Mouse (Mus musculus) bone marrow macrophage, adult 2 months (primary cell): ENCODE measurements at regions not wholly inside any gene's neighbourhood (a gene's known extent, or its start where the extent isn't known, plus 50 kb on each side); places are given as distances from the start of the nearest gene placed in this dataset.

Experiments
- H3K27ac ChIP-seq: 2 replicates; pipeline ENCODE4 v1.5.1; 2012; ENCODE audit warnings: low read depth, low read length; ENCODE audit not compliant: insufficient read depth
- H3K4me1 ChIP-seq: 2 replicates; pipeline ENCODE4 v1.6.1; 2012; ENCODE audit warnings: low read length; ENCODE audit not compliant: control insufficient read depth, insufficient read depth
- H3K4me3 ChIP-seq: 2 replicates; pipeline ENCODE4 v1.5.1; 2012; ENCODE audit warnings: mild to moderate bottlenecking, low read length, moderate library complexity; ENCODE audit not compliant: insufficient read depth
- CTCF ChIP-seq: IDR thresholded peaks from 2 replicates; pipeline ENCODE4 v1.5.1; 2012; ENCODE audit warnings: low read depth, mild to moderate bottlenecking, low read length, moderate library complexity
- POLR2A ChIP-seq: IDR thresholded peaks from 2 replicates; pipeline ENCODE4 v1.6.1; 2012; ENCODE audit warnings: mild to moderate bottlenecking, low read depth, low read length, borderline replicate concordance

DNA sequence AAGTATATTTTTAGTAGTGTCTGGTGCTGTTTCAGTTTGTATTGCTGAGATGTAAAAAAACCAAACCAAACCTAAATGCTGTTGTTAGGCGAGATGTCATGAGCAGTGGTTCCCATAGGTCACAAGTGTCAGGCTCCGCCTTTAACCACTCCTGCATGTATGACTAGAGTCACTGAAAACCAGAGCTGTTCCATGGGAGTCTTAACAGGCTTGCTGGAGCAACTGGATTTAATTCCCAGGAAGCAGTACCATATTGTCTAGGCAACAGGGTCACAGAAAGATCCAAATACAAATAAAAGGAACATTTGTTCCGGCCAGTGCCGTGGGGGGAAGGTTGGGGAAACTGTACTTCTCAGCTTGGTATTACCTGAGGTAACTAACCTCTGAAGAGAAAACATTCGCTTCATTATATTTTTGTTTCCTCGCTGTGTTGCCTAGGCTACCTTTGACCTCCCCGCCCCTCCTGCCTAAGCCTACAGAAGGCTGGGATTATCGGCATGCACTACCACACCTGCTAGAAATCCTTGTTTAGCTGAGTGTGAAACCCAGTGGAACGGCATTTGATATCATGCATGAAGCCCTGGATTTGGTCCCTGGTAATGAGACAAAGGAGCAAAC is 124.3 kb upstream of the Tsc22d1 start:
- peaks cover 16% of the 10 kb centered on the region for H3K4me1 ChIP-seq
- H3K4me3 ChIP-seq: no peak overlapping the region
- H3K27ac ChIP-seq: no peak overlapping the region
- TF ChIP-seq POLR2A (no peak), CTCF (no peak)

DNA sequence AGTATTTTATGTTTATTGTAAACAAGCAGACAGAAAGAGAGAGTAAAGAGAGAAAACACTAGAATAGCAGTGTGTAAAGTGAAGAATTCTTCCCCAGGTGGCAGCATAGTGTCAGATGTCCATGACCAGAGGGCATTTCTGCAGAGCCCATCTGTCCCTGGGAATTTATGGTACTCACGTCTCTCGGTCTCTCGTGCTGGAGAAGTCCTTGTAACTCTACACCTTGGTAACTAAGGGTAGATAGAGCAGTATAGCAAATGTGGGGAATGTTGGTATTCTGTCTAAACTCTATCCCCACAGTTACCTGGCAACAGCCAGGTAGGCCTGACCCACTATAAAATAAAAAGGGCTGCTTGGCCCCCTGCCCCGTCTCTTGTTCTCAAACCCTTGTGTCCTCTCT is 122.5 kb upstream of the Tsc22d1 start:
- TF ChIP-seq CTCF: no peak
- Histone ChIP-seq H3K27ac (no peak overlapping the region), H3K4me3 (no peak overlapping the region), H3K4me1 (peaks cover 12% of the 10 kb centered on the region)

GRCm38 (mm10) chr14:76295411-76296169 is 119.2 kb upstream of the Tsc22d1 start:
- Histone ChIP-seq H3K4me1 (no peaks in the 10 kb centered on the region), H3K27ac (no peak overlapping the region), H3K4me3 (no peak overlapping the region)
- TF ChIP-seq CTCF (no peak), POLR2A (no peak)

DNA sequence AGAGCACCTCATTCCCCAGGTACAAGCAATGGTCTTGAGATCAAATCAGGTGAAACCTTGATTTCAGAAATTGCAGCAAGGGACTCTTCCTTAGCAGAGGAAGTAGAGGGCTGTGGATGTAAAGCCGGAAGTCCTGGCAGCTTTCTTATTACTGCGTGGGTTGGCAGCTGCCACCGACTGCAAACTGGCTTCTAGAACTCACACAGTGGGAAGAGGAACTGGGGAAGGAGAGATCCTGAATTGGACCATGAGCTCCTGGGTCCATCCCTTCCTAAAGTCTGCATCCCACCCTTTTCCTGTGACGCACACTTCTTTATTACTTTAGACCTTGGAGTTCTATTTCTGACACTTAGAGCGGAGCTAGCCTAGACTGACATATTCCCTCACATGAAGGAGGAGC is 116.9 kb upstream of the Tsc22d1 start:
- no peak for TF ChIP-seq CTCF
- TF ChIP-seq POLR2A: no peak
- Histone ChIP-seq H3K4me1 (peaks cover 3% of the 10 kb centered on the region; the same call in 1 of the 2 replicates), H3K4me3 (no peak overlapping the region), H3K27ac (no peak overlapping the region)

GRCm38 (mm10) chr14:76302322-76302991 is 112.3 kb upstream of the Tsc22d1 start:
- H3K4me3 ChIP-seq: no peak overlapping the region
- TF ChIP-seq POLR2A: no peak
- no peak for TF ChIP-seq CTCF
- no peak overlapping the region for H3K27ac ChIP-seq
- peaks cover 6% of the 10 kb centered on the region for H3K4me1 ChIP-seq

- H3K27ac ChIP-seq: no peak overlapping the region
- TF ChIP-seq CTCF (no peak), POLR2A (no peak)
- no peak overlapping the region for H3K4me3 ChIP-seq
- peaks cover 4% of the 10 kb centered on the region for H3K4me1 ChIP-seq
Measured at GRCm38 (mm10) chr14:76307603-76308002, 107.2 kb upstream of the Tsc22d1 start.

DNA sequence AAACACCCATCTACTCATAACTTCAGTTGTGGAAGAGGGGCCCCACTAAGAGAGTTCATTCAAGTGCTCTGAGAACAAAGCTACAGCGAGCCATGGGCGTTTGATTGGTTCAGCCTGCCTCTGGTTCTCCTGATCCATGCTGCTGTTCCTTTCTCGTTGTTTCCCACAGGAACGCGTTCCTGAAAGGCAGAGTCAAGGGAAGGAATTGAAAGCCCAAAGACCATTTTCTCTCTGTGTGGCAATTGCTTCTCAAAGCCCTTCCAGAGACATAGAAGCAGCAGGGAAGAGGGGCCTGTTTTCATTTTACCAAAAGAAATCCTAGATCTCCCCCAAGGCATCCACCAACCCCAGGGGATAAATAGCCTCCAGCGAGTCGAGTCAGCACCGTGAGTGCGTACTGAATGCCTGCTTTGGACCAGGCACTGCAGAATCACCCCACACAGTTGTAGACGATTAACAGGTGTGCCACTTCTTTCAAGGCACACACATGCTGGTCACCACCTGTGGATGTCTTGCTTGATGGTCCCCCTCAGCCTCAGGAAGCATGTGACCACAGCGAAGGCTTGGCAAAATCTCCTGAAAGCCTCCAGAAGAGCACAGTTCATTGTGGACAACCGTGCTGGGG is 106.5 kb upstream of the Tsc22d1 start:
- Histone ChIP-seq H3K4me3 (no peak overlapping the region), H3K4me1 (no peaks in the 10 kb centered on the region), H3K27ac (no peak overlapping the region)
- TF ChIP-seq POLR2A: no peak

GRCm38 (mm10) chr14:76309606-76310005 is 105.2 kb upstream of the Tsc22d1 start:
- H3K4me1 ChIP-seq: no peaks in the 10 kb centered on the region
- TF ChIP-seq CTCF (no peak), POLR2A (no peak)
- H3K27ac ChIP-seq: no peak overlapping the region
- H3K4me3 ChIP-seq: no peak overlapping the region

DNA sequence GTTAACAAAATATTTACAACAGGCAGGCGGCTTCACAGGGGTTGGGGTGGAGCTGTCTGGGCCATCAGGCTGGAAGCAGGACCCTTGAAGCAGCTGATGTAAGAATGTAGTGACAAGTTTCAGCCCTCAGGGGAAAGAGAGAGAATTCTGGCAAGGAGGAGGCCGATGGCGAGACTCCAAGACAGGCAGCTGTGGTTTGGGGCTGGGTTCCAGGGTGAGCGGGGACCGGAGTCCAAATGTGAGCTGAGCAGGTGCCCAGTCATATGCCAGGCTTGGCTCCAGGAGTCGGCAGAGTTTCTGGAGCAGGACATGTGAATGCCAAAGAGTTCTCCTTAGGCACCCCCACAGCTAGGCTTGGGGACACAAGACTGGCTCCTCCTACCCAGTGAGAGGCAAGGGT is 104.5 kb upstream of the Tsc22d1 start:
- TF ChIP-seq POLR2A (no peak), CTCF (no peak)
- Histone ChIP-seq H3K4me3 (no peak overlapping the region), H3K4me1 (no peaks in the 10 kb centered on the region), H3K27ac (no peak overlapping the region)
